Mouse (Mus musculus) neural tube, embryonic 15.5 days (tissue): ENCODE measurements around the gene Spint2. TPM values are rescaled to one million over a fixed set of nuclear protein-coding genes. Genes with fewer than 3 reads are reported as not detected.

Experiments used
- ATAC-seq: fragments of 200-750 bp; cut with Nextera tagmentation; 2 replicates; pipeline ENCODE4 v1.8.0; 2017; ENCODE audit warnings: mild to moderate bottlenecking, moderate TSS enrichment, moderate library complexity; ENCODE audit not compliant: low FRiP score
- H3K27ac ChIP-seq: fragments of 300-500 bp; sonication (generic); replicated peaks from 2 replicates; pipeline ENCODE4 v1.5.1; 2015; ENCODE audit warnings: mild to moderate bottlenecking, inconsistent platforms
- H3K27me3 ChIP-seq: fragments of 300-500 bp; sonication (generic); replicated peaks from 2 replicates; pipeline ENCODE4 v1.6.1; 2015; ENCODE audit warnings: inconsistent platforms
- H3K36me3 ChIP-seq: fragments of 300-500 bp; sonication (generic); 2 replicates; pipeline ENCODE4 v1.6.1; 2015; ENCODE audit warnings: inconsistent platforms
- H3K4me1 ChIP-seq: fragments of 300-500 bp; sonication (generic); 2 replicates; pipeline ENCODE4 v1.6.1; 2015; ENCODE audit warnings: inconsistent platforms
- H3K4me2 ChIP-seq: fragments of 300-500 bp; sonication (generic); 2 replicates; pipeline ENCODE4 v1.6.1; 2015; ENCODE audit warnings: inconsistent platforms, mild to moderate bottlenecking, moderate library complexity
- H3K4me3 ChIP-seq: fragments of 300-500 bp; sonication (generic); replicated peaks from 2 replicates; pipeline ENCODE4 v1.5.1; 2015; ENCODE audit warnings: mild to moderate bottlenecking, inconsistent platforms
- H3K9ac ChIP-seq: fragments of 300-500 bp; sonication (generic); replicated peaks from 2 replicates; pipeline ENCODE4 v1.6.1; 2015; ENCODE audit warnings: mild to moderate bottlenecking, inconsistent platforms
- H3K9me3 ChIP-seq: fragments of 300-500 bp; sonication (generic); replicated peaks from 2 replicates; pipeline ENCODE4 v1.6.1; 2016; ENCODE audit warnings: inconsistent platforms
- WGBS: fragments of 180-500 bp; shearing (Covaris S2); methylation state at CpG from one replicate; pipeline ENCODE4 v1.1.7; 2015; ENCODE audit warnings: mixed read lengths; 5-methylcytosine and 5-hydroxymethylcytosine counted together
- polyA plus RNA-seq: library from polyadenylated mRNA; unstranded; fragments of >200 nt; fragmentation: Nextera tagmentation; extraction: Ambion mirVana; gene quantifications from 2 replicates; pipeline ENCODE4 v1.2.1, GENCODE M21; 2015

Gene Spint2
- polyA plus RNA-seq, 1 experiment from 2014 or later, result 62.7 TPM

DNA sequence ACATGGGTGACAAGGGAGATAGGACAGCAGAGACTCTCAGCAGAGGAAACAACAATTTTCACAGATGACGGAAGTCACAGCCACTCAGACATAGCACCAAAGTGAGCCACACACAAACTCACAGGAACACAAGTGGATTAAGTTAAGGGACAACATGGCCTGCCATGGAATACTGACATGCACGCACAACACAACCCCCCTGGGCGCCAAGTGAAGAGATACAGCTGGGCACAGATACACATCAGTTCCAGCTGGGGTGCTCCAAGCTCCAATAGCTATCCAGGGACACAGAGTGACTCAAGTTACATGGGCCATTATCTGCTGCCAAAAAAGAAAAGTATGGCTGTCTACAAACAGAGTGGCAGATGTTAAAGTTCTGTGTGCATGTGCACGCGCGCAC, 8.1 kb upstream of the Spint2 start:
- H3K36me3 ChIP-seq, result no peaks in the 10 kb centered on the region
- peaks cover 18% of the 10 kb centered on the region for H3K27me3 ChIP-seq
- H3K27ac ChIP-seq, result no peak overlapping the region
- no peak for ATAC-seq
- no peak overlapping the region for H3K9ac ChIP-seq
- WGBS, result 58% methylated on average over 6 of the region's 6 CpGs
- peaks cover 46% of the 10 kb centered on the region for H3K4me1 ChIP-seq
- H3K4me2 ChIP-seq, result peak overlapping the region; percentile 96
- no peaks in the 10 kb centered on the region for H3K9me3 ChIP-seq
- peak overlapping the region; percentile 51; the same call in 1 of the 2 replicates for H3K4me3 ChIP-seq

DNA sequence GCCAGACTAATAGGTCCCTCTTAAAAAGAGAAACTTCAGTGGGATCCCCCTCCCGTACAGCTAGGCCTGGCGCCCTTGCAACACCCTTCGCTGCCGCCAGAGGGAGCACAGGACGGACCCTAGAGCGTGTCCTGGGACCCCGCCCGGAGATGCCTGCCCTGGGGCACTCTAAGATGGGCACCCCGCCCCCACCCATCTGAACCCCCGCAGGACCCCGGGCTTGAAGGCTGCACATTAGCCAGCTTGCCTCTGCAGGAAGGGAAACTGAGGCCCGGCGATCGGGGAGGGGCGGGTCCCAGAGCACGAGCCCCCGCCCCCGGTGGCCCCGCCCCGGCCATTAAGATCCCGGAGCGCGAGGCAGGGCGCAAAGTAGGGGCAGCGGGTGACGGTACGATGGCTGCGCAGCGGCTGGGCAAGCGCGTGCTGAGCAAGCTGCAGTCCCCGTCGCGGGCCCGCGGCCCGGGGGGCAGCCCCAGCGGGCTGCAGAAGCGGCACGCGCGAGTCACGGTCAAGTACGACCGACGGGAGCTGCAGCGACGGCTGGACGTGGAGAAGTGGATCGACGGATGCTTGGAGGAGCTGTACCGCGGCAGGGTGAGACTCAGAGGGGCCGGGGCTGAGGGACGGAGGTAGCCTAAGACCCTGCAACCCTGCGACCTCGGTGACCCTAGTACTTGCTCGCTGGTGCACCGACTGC, 7.4 kb upstream of the Spint2 start, which contains the start of gene Ppp1r14a:
Ppp1r14a (plus strand) TSS at position 367 of the 697 bp plus-strand sequence.
- Histone ChIP-seq H3K27ac (no peak within 1 kb of the TSS), H3K9me3 (no peaks in the 10 kb centered on the region), H3K36me3 (no peaks in the 10 kb centered on the region), H3K4me2 (peak within 1 kb of the TSS; percentile 96), H3K9ac (peak within 1 kb of the TSS; percentile 52), H3K4me1 (peaks cover 46% of the 10 kb centered on the region), H3K4me3 (peak within 1 kb of the TSS; percentile 51), H3K27me3 (peaks cover 18% of the 10 kb centered on the region)
- ATAC-seq, result 0 out of 2 replicates have a peak, but pooled peaks have one; percentile 34
- WGBS, result under 1% methylated on average over 59 of the region's 59 CpGs

DNA sequence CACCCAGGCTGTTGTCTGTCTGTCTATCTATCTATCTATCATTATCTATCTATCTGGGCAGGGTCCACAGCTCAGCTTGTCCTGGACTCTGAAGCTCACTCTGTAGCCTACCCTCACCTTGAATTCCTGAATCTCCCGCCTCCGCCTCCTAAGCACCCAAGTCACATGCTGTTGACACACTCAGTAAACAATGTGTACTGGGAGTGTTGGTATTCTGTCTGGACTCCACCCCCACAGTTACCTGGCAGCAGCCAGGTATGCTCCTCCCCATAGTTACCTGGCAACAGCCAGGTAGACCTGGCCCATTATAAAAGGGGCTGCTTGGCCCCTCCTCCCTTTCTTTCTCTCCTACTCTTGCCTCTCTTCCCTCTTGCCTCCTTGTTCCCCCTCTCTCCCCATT, 6.4 kb upstream of the Spint2 start:
- Histone ChIP-seq H3K9me3 (no peaks in the 10 kb centered on the region), H3K9ac (no peak overlapping the region), H3K4me3 (no peak overlapping the region), H3K4me1 (peaks cover 41% of the 10 kb centered on the region), H3K27me3 (peaks cover 21% of the 10 kb centered on the region), H3K4me2 (no peak overlapping the region), H3K36me3 (no peaks in the 10 kb centered on the region), H3K27ac (no peak overlapping the region)
- ATAC-seq, result no peak
- WGBS, result 95% methylated on average over 2 of the region's 2 CpGs

DNA sequence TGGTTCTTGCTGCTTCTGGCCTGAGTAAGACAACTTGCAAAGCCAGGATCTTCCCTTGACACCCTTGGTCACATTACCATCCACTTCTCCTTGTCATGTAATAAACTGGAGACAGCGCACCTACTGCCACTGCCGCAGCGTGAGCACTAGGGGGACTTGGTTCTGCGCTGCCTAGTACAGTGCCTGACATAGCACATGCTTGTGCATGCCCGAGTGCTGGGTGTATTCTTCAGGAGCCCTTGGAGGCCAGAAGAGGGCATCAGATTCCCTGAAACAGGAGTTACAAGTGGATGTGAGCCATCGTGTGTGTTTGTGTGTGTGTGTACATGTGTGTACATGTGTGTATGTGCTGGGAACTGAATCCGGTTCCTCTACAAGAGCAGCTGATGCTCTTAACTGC, 5.8 kb upstream of the Spint2 start:
- Histone ChIP-seq H3K4me3 (no peak overlapping the region), H3K4me2 (no peak overlapping the region), H3K27me3 (peaks cover 25% of the 10 kb centered on the region), H3K27ac (no peak overlapping the region), H3K36me3 (no peaks in the 10 kb centered on the region), H3K9me3 (no peaks in the 10 kb centered on the region), H3K9ac (no peak overlapping the region), H3K4me1 (peaks cover 35% of the 10 kb centered on the region)
- no peak for ATAC-seq
- WGBS, result 85% methylated on average over 7 of the region's 7 CpGs

DNA sequence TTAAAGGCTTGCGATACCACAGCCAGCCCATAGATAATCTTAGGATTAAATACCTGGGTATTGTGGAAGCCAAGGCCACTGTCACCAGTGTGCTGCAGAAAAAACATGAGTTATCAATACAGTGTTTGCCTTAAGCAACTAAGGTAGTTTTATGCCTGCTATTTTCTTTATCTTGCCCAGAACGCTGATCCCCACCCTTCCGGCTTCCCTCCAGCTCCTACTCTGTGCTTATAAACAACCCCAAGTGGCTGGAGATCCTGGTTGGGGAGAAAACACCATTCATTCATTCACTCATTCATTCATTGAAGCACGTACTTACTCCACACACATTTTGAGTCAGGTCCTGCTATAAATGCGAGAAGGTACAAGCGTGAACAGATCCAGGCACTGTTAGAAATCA, 2.8 kb upstream of the Spint2 start:
- no peaks in the 10 kb centered on the region for H3K9me3 ChIP-seq
- no peak overlapping the region for H3K27ac ChIP-seq
- WGBS, result 93% methylated on average over 6 of the region's 6 CpGs
- H3K4me3 ChIP-seq, result no peak overlapping the region
- no peak for ATAC-seq
- peaks cover 49% of the 10 kb centered on the region for H3K27me3 ChIP-seq
- peaks cover 29% of the 10 kb centered on the region for H3K4me1 ChIP-seq
- no peak overlapping the region for H3K4me2 ChIP-seq
- H3K9ac ChIP-seq, result no peak overlapping the region
- H3K36me3 ChIP-seq, result no peaks in the 10 kb centered on the region

DNA sequence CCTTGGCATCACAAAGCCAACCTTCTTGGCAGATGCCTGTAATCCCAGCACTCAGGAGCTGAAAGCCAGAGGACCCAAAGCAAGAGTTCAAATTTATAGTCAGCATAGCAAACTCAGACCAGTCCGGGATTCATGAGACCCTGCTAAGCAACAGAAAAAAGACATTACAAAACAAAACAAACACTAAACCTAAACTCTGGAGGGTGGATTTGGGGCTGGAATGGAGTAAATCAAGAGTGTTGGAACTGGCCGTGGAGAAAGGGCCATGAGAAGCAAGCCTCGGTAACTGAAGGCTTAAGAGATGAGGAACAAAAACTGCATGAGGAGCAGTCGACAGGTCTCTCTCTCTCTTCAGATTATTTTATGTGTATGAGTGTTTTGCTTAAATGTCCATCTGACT, 2.2 kb upstream of the Spint2 start:
- Histone ChIP-seq H3K9ac (no peak overlapping the region), H3K4me3 (no peak overlapping the region), H3K9me3 (no peaks in the 10 kb centered on the region), H3K36me3 (no peaks in the 10 kb centered on the region), H3K27ac (no peak overlapping the region), H3K4me1 (peaks cover 23% of the 10 kb centered on the region), H3K4me2 (no peak overlapping the region), H3K27me3 (peaks cover 49% of the 10 kb centered on the region)
- no peak for ATAC-seq
- WGBS, result 82% methylated on average over 4 of the region's 4 CpGs

DNA sequence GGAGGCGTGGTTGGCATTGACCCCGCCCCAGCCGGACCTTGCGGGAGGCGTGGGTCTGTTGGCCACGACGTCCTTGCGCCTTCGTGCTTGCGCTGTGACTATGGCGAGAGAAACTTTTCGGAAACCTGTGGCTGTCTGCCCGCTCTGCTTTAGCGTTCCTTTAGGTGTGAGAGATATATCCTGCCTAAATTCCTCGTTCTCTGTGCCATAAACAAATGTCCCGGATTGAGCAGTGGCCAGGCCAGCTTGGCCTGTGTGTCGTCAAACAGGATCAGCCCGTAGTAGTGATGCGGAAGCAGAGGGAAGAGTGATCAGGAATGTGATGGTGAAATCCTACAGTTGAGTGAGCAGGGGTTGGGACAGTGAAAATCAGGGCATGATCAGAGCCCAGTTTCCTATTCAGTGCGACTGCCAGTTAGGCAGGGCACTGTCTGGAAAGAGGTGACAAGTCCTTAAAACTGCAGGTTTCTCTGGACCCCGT, 402 bp upstream of the Spint2 start:
- Histone ChIP-seq H3K9ac (peak overlapping the region; percentile 57; the same call in 1 of the 2 replicates), H3K27me3 (peaks cover 38% of the 10 kb centered on the region), H3K27ac (no peak overlapping the region), H3K4me2 (peak overlapping the region; percentile 96), H3K36me3 (no peaks in the 10 kb centered on the region), H3K4me3 (peak overlapping the region; percentile 58), H3K9me3 (no peaks in the 10 kb centered on the region), H3K4me1 (peaks cover 20% of the 10 kb centered on the region)
- WGBS, result 11% methylated on average over 21 of the region's 21 CpGs
- ATAC-seq, result peak; percentile 10; the same call in 1 of the 2 replicates

DNA sequence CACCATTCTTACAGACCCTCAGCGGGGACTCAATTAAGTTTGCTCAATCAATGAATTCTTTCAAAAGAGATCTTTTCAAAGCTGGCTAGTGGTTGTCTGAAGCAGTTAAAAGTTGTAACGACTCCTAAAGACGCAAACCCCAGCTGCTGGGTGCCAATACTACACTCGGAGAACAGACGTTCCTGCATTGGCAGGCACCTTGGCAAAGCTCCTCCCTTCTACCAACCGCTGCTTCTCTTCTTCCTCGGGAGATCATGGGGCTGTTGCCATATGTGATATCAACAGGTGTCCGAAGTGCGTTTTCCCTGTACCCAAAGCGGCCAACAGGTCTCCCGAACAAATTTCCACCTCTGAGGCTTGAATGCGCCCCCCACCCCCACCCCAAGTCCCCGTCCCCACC, 911 bp downstream of the Spint2 start:
- Histone ChIP-seq H3K27me3 (peaks cover 36% of the 10 kb centered on the region), H3K4me2 (peak overlapping the region; percentile 96)
- peak; percentile 4; the same call in 1 of the 2 replicates for ATAC-seq

DNA sequence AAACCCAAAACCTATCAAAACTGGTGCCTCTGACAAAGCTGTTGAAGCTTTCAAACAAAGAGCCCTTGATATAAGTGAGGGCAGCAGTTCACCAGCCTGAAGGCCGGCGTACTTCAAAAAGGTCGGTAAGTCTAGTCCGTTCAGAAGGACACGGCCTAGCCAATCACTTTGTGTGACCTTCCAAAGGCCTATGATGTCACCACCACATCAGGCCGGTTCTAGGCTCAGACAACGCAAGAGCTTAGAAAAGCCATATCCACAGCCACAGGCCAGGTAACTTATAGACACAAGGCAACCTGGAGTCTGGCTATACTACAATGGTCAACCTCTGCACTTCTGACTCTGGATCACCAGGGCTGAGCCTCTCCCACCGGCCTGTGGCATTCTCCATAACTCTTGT, 1.8 kb downstream of the Spint2 start:
- H3K36me3 ChIP-seq, result no peaks in the 10 kb centered on the region
- no peak overlapping the region for H3K27ac ChIP-seq
- H3K4me2 ChIP-seq, result peak overlapping the region; percentile 96; the same call in 1 of the 2 replicates
- H3K9me3 ChIP-seq, result no peaks in the 10 kb centered on the region
- no peak overlapping the region for H3K9ac ChIP-seq
- WGBS, result 91% methylated on average over 8 of the region's 8 CpGs
- peaks cover 32% of the 10 kb centered on the region for H3K27me3 ChIP-seq
- no peak overlapping the region for H3K4me3 ChIP-seq
- H3K4me1 ChIP-seq, result peaks cover 20% of the 10 kb centered on the region
- ATAC-seq, result no peak

More for the DNA sequence above, 911 bp downstream of the Spint2 start:
- H3K9ac ChIP-seq, result peak overlapping the region; percentile 57; the same call in 1 of the 2 replicates
- H3K9me3 ChIP-seq, result no peaks in the 10 kb centered on the region
- peak overlapping the region; percentile 58 for H3K4me3 ChIP-seq
- no peak overlapping the region for H3K27ac ChIP-seq
- no peaks in the 10 kb centered on the region for H3K36me3 ChIP-seq
- 8% methylated on average over 13 of the region's 13 CpGs for WGBS
- peaks cover 20% of the 10 kb centered on the region for H3K4me1 ChIP-seq

DNA sequence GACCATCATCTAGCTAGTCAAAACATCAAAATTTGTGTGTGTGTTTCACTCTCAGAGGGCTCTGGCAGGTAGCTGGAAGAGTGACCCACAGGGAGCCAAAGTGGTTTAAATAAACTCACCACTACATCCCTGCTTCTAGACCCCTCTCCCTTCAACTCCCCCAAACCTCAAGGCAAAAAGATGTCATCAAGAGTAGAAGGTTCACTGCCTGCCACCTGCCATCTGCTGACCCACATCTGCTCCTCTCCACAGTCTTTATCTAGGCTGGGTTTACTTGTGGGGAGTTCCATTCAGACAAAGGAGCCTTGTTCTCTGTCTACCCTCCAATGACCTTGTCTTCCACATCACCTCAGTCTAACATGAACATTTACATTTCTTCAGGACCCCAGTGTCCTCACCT, 2.5 kb downstream of the Spint2 start:
- H3K27me3 ChIP-seq, result peaks cover 32% of the 10 kb centered on the region
- no peak overlapping the region for H3K4me3 ChIP-seq
- H3K27ac ChIP-seq, result no peak overlapping the region
- no peaks in the 10 kb centered on the region for H3K9me3 ChIP-seq
- no peak for ATAC-seq
- peaks cover 20% of the 10 kb centered on the region for H3K4me1 ChIP-seq
- H3K4me2 ChIP-seq, result no peak overlapping the region
- H3K36me3 ChIP-seq, result no peaks in the 10 kb centered on the region
- no peak overlapping the region for H3K9ac ChIP-seq

DNA sequence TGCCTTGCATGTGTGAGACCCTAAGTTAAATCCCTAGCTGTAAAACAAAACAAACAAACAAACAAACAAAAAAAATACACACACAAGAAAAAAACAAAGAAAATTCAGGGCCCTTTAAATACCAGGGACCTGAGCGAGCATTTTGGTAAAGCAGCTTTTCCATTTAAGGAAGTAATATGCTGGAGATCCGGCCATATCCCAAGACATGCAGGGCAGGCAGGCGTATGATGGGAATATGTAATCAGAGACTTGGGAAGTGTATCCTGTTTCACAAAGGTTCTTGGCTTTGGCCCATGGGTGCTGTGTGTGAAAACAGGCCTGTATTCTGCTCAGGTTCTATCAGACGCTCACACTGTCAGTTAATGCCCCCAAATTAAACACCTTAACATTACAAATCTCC, 4.2 kb downstream of the Spint2 start:
- no peak overlapping the region for H3K9ac ChIP-seq
- no peak for ATAC-seq
- peaks cover 20% of the 10 kb centered on the region for H3K4me1 ChIP-seq
- H3K36me3 ChIP-seq, result no peaks in the 10 kb centered on the region
- no peak overlapping the region for H3K4me3 ChIP-seq
- peaks cover 24% of the 10 kb centered on the region for H3K27me3 ChIP-seq
- H3K27ac ChIP-seq, result no peak overlapping the region
- no peaks in the 10 kb centered on the region for H3K9me3 ChIP-seq
- H3K4me2 ChIP-seq, result no peak overlapping the region
- WGBS, result 87% methylated on average over 4 of the region's 4 CpGs

DNA sequence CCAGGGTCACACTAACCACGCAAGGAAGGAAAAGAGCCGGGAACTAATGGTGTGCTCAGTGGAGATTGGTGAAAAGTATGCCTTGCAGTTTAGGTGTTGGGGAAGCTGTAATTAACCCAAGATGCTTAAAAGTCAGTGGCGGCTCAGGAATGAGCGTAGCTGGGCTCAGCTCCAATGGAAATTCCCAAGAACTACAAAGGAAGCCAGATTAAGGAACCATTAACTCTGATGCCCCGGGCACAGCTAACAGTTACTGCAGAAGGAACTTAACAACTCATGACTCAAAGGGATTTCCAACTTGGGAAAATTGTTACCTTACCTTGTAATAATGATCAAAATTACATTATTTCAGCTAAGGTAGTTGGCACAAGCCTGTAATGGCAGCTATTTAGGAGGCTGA, 5.0 kb downstream of the Spint2 start:
- H3K36me3 ChIP-seq, result no peaks in the 10 kb centered on the region
- no peaks in the 10 kb centered on the region for H3K9me3 ChIP-seq
- H3K4me2 ChIP-seq, result no peak overlapping the region
- ATAC-seq, result no peak
- H3K4me1 ChIP-seq, result peaks cover 13% of the 10 kb centered on the region
- H3K27me3 ChIP-seq, result peaks cover 16% of the 10 kb centered on the region
- H3K9ac ChIP-seq, result no peak overlapping the region
- no peak overlapping the region for H3K27ac ChIP-seq
- 76% methylated on average over 5 of the region's 5 CpGs for WGBS
- no peak overlapping the region for H3K4me3 ChIP-seq
